Mouse (Mus musculus): ENCODE data around the gene Tnfaip8l1. TPM values are rescaled to one million over a fixed set of nuclear protein-coding genes. Genes with fewer than 3 reads are reported as not detected.

Tnfaip8l1 gene
- polyA plus RNA-seq, 1 experiment from 2014 or later, result 9.5 TPM

DNA sequence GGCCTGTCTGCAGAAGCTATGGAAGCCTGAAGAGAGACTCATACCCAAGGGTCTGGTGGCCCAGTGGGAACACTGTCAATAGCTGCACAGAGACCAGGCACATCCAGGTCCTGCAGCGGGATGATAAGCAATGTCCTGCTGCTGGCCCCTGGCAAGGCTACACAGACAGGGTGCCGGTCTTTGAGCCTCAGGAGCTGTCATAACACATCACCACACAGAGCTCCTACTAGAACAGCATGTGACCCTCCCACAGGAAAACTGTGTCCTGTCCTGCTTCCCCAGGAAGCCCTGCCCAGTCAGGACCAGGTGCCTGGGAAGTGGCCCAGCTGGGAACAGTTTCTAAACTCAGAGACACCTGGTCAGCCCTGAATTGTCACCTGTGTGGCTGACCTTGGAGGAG lies 48.8 kb downstream of the Tnfaip8l1 start:
- peaks cover 54% of the 10 kb centered on the region for H3K36me3 ChIP-seq
- H3K4me1 ChIP-seq (replicated peaks), result peaks cover 17% of the 10 kb centered on the region
- no peak overlapping the region for H3K9ac ChIP-seq
- H3K27me3 ChIP-seq, result no peaks in the 10 kb centered on the region
- H3K9me3 ChIP-seq, result no peaks in the 10 kb centered on the region
- no peak overlapping the region for H3K4me2 ChIP-seq
- H3K27ac ChIP-seq (replicated peaks), result no peak overlapping the region
- WGBS, result 94% methylated on average over 2 of the region's 2 CpGs
- no peak for ATAC-seq (ENCODE audit: low FRiP score, low read depth)
- no peak overlapping the region for H3K4me3 ChIP-seq

DNA sequence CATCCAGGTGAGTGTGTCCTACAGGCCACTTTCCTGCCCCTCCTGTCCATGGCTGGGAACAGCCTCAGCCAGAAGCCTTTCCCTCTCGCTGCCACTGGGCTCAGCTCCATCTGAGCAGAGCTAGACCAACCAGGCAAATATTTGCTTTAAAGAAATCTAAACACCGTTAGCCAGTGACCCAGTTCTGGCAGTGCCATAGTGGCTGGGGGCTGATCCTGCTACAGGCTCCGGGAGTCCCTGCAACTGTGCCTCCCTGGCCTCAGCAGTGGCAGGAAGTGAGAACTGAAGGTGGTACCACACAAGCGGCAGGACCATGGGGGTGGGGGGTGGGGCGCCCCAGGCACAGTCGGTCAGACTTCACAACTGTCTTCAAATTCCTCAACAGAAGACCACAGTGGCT lies 50.4 kb downstream of the Tnfaip8l1 start:
- no peak for ATAC-seq (ENCODE audit: low FRiP score, low read depth)
- Histone ChIP-seq H3K9ac (no peak overlapping the region), H3K4me3 (no peak overlapping the region), H3K27ac (replicated peaks) (no peak overlapping the region; the same call in 1 of the 2 replicates), H3K9me3 (no peaks in the 10 kb centered on the region), H3K27me3 (no peaks in the 10 kb centered on the region), H3K4me2 (no peak overlapping the region), H3K36me3 (peaks cover 39% of the 10 kb centered on the region), H3K4me1 (replicated peaks) (peaks cover 33% of the 10 kb centered on the region)
- 68% methylated on average over 6 of the region's 6 CpGs for WGBS

DNA sequence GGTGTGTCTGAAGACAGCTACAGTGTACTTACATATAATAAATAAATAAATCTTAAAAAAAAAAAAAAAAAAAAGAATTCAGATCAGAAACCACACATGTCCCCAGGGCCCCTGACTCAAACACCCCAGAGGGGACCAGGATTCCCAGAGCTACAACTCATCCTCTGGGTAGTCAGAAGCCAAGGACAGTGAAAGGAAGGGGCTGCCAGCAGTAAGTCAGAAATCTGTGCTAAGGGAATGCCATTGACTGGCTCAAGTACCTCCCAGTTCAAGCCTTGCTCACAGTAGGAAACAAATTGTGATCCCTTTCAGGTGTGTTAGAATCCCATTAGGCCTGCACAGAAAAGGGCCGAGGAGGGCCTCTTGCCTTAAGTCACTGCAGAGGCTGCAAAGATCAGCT lies 52.0 kb downstream of the Tnfaip8l1 start:
- Histone ChIP-seq H3K4me1 (replicated peaks) (peaks cover 39% of the 10 kb centered on the region), H3K9ac (no peak overlapping the region), H3K4me3 (no peak overlapping the region), H3K36me3 (peaks cover 25% of the 10 kb centered on the region), H3K27me3 (no peaks in the 10 kb centered on the region), H3K9me3 (no peaks in the 10 kb centered on the region), H3K27ac (replicated peaks) (no peak overlapping the region), H3K4me2 (no peak overlapping the region)
- WGBS, result 97% methylated on average over 1 of the region's 1 CpGs
- no peak for ATAC-seq (ENCODE audit: low FRiP score, low read depth)

DNA sequence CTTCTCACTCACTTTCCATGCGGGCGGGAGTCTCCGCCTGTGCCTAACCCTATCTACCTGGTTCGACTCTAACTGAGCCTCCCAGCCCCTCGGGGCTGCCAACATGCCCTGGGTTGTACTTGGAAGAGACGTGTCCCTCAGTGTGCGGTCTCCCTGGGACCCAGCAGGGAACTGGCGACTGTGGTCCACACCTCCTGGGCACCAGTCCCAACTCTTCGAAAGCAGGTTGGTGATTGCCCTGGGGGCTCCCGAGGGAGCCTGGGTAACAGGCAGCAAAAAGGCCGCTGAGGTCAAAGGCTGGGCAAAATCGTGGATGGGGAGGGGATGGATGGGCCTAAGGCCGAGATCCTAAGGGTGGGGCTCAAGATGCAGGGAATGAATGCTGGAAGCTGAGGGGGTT lies 55.4 kb downstream of the Tnfaip8l1 start:
- H3K27me3 ChIP-seq, result no peaks in the 10 kb centered on the region
- peak overlapping the region; percentile 73 for H3K9ac ChIP-seq
- peak overlapping the region; percentile 92 for H3K4me2 ChIP-seq
- peaks cover 39% of the 10 kb centered on the region for H3K4me1 ChIP-seq (replicated peaks)
- no peak for ATAC-seq (ENCODE audit: low FRiP score, low read depth)
- H3K27ac ChIP-seq (replicated peaks), result peak overlapping the region; percentile 89; the same call in 1 of the 2 replicates
- peak overlapping the region; percentile 91 for H3K4me3 ChIP-seq
- no peaks in the 10 kb centered on the region for H3K36me3 ChIP-seq
- WGBS, result 61% methylated on average over 13 of the region's 13 CpGs
- no peaks in the 10 kb centered on the region for H3K9me3 ChIP-seq

DNA sequence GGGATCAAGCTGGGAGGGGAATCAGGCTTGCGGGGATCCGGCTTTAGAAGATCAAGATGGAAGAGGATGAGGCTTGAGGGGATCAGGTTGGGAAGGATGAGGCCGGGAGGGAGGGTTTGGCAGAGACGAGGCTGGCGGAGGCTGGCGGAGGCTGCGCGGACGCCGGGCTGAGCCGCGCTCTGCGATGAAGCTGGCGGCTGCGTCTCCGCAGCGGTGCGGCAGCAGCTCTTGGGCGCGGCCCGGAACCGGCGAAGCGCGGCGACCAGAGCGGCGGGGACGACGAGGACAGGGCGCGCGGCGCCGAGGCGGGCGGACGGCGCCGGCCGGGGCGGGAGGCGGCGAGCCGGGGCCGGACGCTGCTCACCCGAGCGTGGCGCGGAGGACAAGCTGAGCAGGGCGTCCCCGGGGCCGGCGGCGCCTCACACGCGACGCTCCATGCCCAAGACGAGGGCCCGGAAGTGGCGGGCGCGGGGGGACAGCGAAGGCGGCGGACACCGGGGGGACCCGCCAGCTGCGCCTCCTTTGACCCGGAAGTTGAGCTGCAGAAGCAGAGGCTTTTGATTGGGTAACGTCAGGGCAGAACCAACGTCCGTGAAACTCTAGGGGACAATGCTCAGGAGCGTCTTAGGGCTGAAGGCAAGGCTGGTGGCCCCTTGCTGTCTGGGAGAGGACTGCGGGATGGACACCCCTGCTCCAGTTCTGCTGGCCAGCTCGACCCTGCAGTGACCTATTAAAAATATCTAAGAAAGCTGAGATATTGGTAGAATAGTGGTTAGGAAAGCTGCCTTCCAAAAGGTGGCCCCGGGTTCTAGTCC lies 56.3 kb downstream of the Tnfaip8l1 start, which contains the start of gene Dpp9:
Gene Dpp9 (minus strand): TSS at position 529 of the 815 bp plus-strand sequence.
- Histone ChIP-seq H3K9ac (peak within 1 kb of the TSS; percentile 73), H3K36me3 (no peaks in the 10 kb centered on the region), H3K4me1 (replicated peaks) (peaks cover 39% of the 10 kb centered on the region), H3K4me2 (peak within 1 kb of the TSS; percentile 92), H3K27me3 (no peaks in the 10 kb centered on the region), H3K4me3 (peak within 1 kb of the TSS; percentile 91), H3K27ac (replicated peaks) (peak within 1 kb of the TSS; percentile 89), H3K9me3 (no peaks in the 10 kb centered on the region)
- peak; percentile 99 for ATAC-seq (ENCODE audit: low FRiP score, low read depth)
- WGBS, result under 1% methylated on average over 76 of the region's 78 CpGs

DNA sequence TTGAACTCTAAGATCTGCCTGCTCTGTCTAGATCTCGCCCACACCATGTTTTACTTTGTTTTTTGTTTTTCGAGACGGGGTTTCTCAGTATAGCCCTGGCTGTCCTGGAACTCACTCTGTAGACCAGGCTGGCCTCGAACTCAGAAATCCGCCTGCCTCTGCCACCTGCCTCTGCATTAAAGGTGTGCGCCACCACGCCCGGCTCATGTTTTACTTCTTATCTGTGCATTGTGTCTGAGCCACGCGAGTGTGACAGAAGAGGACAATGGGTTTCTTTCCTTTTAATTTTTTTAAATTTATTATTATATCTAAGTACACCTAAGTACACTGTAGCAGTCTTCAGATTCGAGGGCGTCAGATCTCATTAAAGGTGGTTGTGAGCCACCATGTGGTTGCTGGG lies 57.0 kb downstream of the Tnfaip8l1 start:
- WGBS, result 48% methylated on average over 12 of the region's 12 CpGs
- H3K9ac ChIP-seq, result peak overlapping the region; percentile 73
- H3K27me3 ChIP-seq, result no peaks in the 10 kb centered on the region
- no peaks in the 10 kb centered on the region for H3K9me3 ChIP-seq
- H3K4me3 ChIP-seq, result peak overlapping the region; percentile 91
- peak overlapping the region; percentile 89 for H3K27ac ChIP-seq (replicated peaks)
- no peaks in the 10 kb centered on the region for H3K36me3 ChIP-seq
- peak overlapping the region; percentile 92 for H3K4me2 ChIP-seq
- H3K4me1 ChIP-seq (replicated peaks), result peaks cover 39% of the 10 kb centered on the region
- ATAC-seq (ENCODE audit: low FRiP score, low read depth), result no peak; the same call in 1 of the 2 replicates

DNA sequence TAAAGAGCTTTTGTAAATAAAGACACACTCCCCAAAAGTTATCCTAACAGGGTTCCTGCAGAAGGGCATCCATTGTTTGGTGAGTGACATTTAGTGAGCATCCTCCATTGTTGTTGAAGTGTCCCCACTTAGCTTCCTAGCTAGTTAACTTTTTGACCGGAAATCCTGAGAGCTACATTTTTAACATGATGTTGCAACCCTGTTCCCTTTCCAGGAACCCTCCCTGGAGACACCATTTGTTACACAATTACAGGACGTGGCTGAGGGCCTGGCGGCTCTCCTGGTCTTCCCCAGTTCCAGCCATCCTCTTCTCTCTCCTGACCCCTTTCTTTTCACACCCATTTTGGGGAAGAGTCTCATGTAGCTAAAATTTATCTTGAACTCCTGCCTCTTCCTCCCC lies 57.5 kb downstream of the Tnfaip8l1 start:
- ATAC-seq (ENCODE audit: low FRiP score, low read depth), result no peak
- H3K27me3 ChIP-seq, result no peaks in the 10 kb centered on the region
- WGBS, result 57% methylated on average over 3 of the region's 3 CpGs
- no peak overlapping the region for H3K9ac ChIP-seq
- no peak overlapping the region for H3K4me3 ChIP-seq
- H3K36me3 ChIP-seq, result no peaks in the 10 kb centered on the region
- no peaks in the 10 kb centered on the region for H3K9me3 ChIP-seq
- H3K27ac ChIP-seq (replicated peaks), result no peak overlapping the region
- H3K4me1 ChIP-seq (replicated peaks), result peaks cover 34% of the 10 kb centered on the region
- H3K4me2 ChIP-seq, result peak overlapping the region; percentile 92; the same call in 1 of the 2 replicates

Small RNAs within 50 kb of the gene (microRNA-seq; reads per million reads assigned to microRNA genes)
- not detected for gene Gm44397

Other genes starting within 250 kb of the Tnfaip8l1 start
- 7.5 and 8.3 TPM in 2 replicates for gene Zfp119b, start 213.0 kb upstream of the Tnfaip8l1 start, polyA plus RNA-seq (2015; fragmentation: Nextera tagmentation; extraction: Ambion mirVana)
- 5.9 and 6.4 TPM in 2 replicates for gene Ebi3, start 209.8 kb upstream of the Tnfaip8l1 start, polyA plus RNA-seq (2015; fragmentation: Nextera tagmentation; extraction: Ambion mirVana)
- 22.7 and 22.9 TPM in 2 replicates for gene Yju2, start 203.4 kb upstream of the Tnfaip8l1 start, polyA plus RNA-seq (2015; fragmentation: Nextera tagmentation; extraction: Ambion mirVana)
- gene Shd, start 192.0 kb upstream of the Tnfaip8l1 start, polyA plus RNA-seq (2015; fragmentation: Nextera tagmentation; extraction: Ambion mirVana), result 174 and 179 TPM in 2 replicates
- gene Fsd1, start 176.0 kb upstream of the Tnfaip8l1 start, polyA plus RNA-seq (2015; fragmentation: Nextera tagmentation; extraction: Ambion mirVana), result 193 and 215 TPM in 2 replicates
- gene Stap2, start 156.9 kb upstream of the Tnfaip8l1 start, polyA plus RNA-seq (2015; fragmentation: Nextera tagmentation; extraction: Ambion mirVana), result 6.2 and 6.5 TPM in 2 replicates
- gene Mpnd, start 156.8 kb upstream of the Tnfaip8l1 start, polyA plus RNA-seq (2015; fragmentation: Nextera tagmentation; extraction: Ambion mirVana), result 145 and 149 TPM in 2 replicates
- 108 and 111 TPM in 2 replicates for gene Sh3gl1, start 125.8 kb upstream of the Tnfaip8l1 start, polyA plus RNA-seq (2015; fragmentation: Nextera tagmentation; extraction: Ambion mirVana)
- 7.6 and 7.8 TPM in 2 replicates for gene Chaf1a, start 122.0 kb upstream of the Tnfaip8l1 start, polyA plus RNA-seq (2015; fragmentation: Nextera tagmentation; extraction: Ambion mirVana)
- 76.1 and 77.1 TPM in 2 replicates for gene Ubxn6, start 87.4 kb upstream of the Tnfaip8l1 start, polyA plus RNA-seq (2015; fragmentation: Nextera tagmentation; extraction: Ambion mirVana)
- 141 and 145 TPM in 2 replicates for gene Hdgfl2, start 82.8 kb upstream of the Tnfaip8l1 start, polyA plus RNA-seq (2015; fragmentation: Nextera tagmentation; extraction: Ambion mirVana)
- 0.08 and 0.21 TPM in 2 replicates for gene Plin4, start 52.7 kb upstream of the Tnfaip8l1 start, polyA plus RNA-seq (2015; fragmentation: Nextera tagmentation; extraction: Ambion mirVana)
- gene Plin5, start 44.9 kb upstream of the Tnfaip8l1 start, polyA plus RNA-seq (2015; fragmentation: Nextera tagmentation; extraction: Ambion mirVana), result 1.7 and 2.5 TPM in 2 replicates
- gene Lrg1, start 40.5 kb upstream of the Tnfaip8l1 start, polyA plus RNA-seq (2015; fragmentation: Nextera tagmentation; extraction: Ambion mirVana), result 0.33 and 0.62 TPM in 2 replicates
- gene Sema6b, start 22.1 kb upstream of the Tnfaip8l1 start, polyA plus RNA-seq (2015; fragmentation: Nextera tagmentation; extraction: Ambion mirVana), result 17.4 and 19.2 TPM in 2 replicates
- gene Mydgf, start 21.4 kb downstream of the Tnfaip8l1 start, polyA plus RNA-seq (2015; fragmentation: Nextera tagmentation; extraction: Ambion mirVana), result 76.2 and 78.6 TPM in 2 replicates
- 25.6 and 28.8 TPM in 2 replicates for gene Dpp9, start 56.4 kb downstream of the Tnfaip8l1 start, polyA plus RNA-seq (2015; fragmentation: Nextera tagmentation; extraction: Ambion mirVana)
- gene Fem1a, start 94.3 kb downstream of the Tnfaip8l1 start, polyA plus RNA-seq (2015; fragmentation: Nextera tagmentation; extraction: Ambion mirVana), result 18.2 and 18.8 TPM in 2 replicates
- gene Ticam1, start 114.3 kb downstream of the Tnfaip8l1 start, polyA plus RNA-seq (2015; fragmentation: Nextera tagmentation; extraction: Ambion mirVana), result 1.3 and 1.8 TPM in 2 replicates
- gene Plin3, start 130.4 kb downstream of the Tnfaip8l1 start, polyA plus RNA-seq (2015; fragmentation: Nextera tagmentation; extraction: Ambion mirVana), result 16.6 and 17.5 TPM in 2 replicates
- not detected in 2 replicates for gene Arrdc5, start 137.8 kb downstream of the Tnfaip8l1 start, polyA plus RNA-seq (2015; fragmentation: Nextera tagmentation; extraction: Ambion mirVana)
- gene Uhrf1, start 140.8 kb downstream of the Tnfaip8l1 start, polyA plus RNA-seq (2015; fragmentation: Nextera tagmentation; extraction: Ambion mirVana), result 29.7 and 31.9 TPM in 2 replicates
- 71.5 and 73.7 TPM in 2 replicates for gene Kdm4b, start 163.6 kb downstream of the Tnfaip8l1 start, polyA plus RNA-seq (2015; fragmentation: Nextera tagmentation; extraction: Ambion mirVana)

Measured in hindbrain, embryonic 15.5 days (tissue).